Mouse (Mus musculus) cerebral cortex, adult 2 months (tissue): Measurements from ENCODE around the gene Cep112.

Experiments
- WGBS: fragments of 180-500 bp; shearing (Covaris S2); methylation state at CpG from one replicate; pipeline ENCODE4 v1.1.7; 2018; 5-methylcytosine and 5-hydroxymethylcytosine counted together

Cep112 gene

DNA sequence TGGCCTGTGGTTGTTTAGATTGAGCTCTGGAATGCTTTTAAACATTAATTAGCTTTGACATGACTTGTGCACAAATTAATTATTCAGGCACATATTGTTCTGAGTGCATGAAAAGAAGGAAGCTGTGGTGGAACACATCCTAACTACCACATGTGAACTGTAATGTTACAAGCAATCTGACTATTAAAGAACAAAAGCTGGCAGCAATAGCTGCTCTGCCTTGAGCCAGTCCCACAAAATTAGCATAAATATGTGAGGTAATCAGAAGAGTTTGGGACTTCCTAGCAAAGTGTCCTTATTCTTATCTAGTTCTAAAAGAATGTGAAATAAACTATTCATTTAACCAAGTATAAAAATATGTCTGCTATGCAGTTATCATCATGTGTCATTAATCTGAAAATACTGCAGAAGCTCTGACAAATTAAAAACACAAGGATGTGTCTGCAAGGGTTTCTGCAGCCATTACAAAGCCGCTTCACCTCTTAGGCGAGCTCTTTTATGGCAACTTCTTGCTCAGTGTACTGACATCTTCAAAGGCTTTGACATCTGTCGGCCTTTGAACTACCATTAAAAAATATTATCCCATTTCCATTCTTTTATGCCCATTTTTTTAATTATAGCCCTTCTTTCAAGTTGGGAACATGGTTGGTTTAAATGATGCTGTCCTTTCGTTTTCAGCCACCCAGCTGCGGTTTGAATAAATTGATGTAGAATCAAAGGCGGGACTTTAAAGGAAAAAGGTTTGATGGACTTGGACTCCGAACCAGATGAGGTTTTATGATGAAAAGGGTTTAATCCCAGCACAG lies 195.8 kb downstream of the Cep112 start:
- 81% methylated on average over 7 of the region's 7 CpGs for WGBS

DNA sequence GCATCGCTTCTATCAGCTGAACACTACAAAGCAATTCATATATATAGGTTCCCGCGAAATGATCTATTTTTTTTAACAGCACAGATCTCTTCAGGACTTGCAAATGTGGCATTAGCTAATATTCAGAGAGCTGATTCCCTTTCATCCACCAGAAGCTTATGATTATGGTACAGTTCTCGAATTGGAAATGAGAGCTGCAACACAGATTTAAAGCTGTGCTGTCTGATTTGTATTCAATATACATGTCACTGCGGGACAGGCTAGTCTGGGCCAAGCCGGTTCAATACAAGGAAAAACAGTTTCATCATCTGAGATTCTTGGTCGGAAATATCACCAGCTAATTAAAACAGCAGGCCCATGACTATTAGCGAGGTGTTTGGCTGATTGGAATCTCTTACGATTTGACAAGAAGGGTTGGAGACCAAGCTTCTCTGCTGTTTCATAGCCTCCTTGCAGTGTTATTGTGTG lies 196.5 kb downstream of the Cep112 start:
- 66% methylated on average over 9 of the region's 9 CpGs for WGBS

DNA sequence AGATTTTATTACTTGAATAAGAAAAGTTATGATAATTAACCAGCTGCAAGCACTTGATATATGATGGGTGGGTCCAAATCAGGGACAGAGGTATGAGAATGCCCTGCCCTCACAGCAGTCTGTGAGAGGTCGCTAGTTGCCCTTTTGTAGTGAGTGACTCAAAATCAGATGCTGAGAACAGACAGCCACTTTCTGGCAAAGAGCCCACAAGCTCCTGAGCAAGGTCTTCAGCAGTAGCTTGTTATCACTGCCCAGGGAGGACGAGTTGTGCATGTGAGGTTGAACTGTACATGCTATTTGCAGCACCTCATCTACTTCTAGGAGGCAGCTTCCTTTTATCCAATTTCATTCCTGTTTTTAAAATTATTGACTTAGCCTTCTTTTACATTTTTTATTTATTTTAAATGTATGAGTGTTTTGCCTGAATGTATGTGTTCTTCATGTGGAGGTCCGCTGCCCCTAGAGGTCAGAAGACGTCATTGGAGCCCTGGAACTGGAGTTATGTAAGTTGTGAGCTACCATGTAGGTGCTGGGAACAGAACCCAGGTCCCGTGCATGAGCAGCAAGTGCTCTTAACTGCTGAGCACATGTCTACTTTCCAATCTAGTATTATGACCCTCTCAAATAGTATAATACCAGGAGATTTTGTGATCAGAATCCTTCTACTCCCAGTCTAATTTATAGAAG lies 200.7 kb downstream of the Cep112 start:
- WGBS, result 88% methylated on average over 5 of the region's 5 CpGs

DNA sequence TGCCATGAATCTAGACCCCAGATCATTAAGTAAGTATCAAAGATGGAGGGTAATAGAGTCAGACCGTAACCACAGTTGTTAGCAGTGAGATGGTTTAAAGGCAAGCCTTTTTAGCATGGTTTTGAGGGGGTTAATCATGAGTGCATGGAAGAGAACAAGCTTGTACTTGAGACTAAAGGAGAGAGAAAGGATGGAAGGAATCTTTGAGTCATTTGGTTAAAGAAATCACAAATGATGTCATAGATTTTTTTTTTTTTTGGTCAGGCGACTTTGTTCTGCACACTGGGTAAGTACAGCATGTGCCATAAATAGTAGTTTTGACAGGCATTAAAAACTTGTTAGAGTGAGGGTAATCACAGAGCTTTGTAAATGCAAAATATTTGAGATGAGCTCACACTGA lies 212.8 kb downstream of the Cep112 start:
- 92% methylated on average over 2 of the region's 2 CpGs for WGBS

DNA sequence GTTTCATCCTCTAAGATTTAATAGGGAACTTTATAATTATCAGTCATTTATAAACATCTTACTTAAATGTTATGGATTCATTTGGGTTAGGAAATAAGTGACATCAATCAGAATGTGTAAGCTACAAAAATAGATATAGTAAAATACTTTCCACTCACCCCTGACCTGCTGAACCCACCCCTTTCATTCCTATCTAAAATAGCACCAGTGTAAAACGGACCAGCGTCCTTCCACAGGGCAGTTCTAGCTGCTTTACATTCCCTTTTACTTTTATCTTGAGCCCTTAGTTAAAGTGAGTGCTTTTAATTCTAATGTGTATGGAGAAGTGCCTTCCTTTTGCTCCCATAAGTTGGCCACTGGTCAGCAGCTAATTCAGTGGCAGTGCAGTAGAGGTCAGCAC lies 230.6 kb downstream of the Cep112 start:
- WGBS, result 94% methylated on average over 2 of the region's 2 CpGs

DNA sequence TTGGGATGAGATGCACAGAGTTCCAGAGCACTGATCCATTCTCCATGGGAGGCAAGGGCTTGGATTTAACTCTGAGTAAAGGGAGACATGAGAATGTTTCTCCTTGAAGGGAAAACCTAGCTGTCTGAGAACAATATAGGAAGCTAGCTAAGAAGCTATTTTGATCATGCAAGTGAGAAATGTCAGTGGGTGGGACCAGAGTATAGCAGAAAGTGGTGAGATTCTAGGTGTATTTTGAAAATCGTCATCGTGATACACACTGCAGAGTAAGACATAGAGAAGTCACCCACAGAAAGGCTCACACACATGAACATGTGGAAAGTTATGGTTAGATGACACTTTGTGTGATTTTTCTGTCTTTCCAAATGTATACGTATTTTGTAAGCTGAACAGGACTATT lies 257.0 kb downstream of the Cep112 start:
- 63% methylated on average over 3 of the region's 3 CpGs for WGBS

DNA sequence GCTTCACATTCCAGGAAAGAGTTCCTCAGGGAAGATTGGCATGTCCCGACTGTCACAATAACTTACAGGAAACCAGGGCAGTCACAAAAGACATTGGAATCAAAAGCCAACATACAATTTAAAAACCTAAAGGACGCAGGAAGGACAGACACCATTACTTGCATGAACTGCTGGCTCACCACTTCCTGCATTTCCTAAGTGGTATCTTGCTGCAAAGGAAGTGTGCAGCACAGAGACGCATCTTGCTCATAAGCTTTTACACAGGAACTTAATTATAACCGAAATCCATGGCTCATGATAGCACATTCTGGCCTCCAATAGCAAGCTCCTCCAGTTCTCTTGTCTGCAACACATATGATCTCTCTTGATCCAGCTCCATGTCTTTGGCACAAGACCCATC lies 271.6 kb downstream of the Cep112 start:
- WGBS, result 80% methylated on average over 4 of the region's 4 CpGs

DNA sequence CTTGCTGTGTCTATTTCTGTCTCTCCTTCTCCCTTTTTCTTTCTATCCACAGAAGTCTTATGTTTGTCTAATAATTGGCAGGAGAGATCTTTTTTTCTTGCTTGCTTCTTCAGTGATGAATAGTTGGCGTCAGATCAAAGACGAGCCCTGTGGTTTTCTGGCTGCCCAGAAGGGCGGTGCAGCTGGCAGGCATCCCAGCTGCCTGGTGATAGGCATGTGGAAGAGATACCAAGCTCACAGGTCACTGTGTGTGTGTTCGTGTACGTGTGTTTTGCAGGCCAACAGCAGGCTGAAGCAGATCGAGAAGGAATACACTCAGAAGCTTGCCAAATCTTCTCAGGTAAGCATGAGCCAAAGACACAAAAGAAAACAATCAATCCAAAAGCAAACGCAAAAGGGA lies 327.3 kb downstream of the Cep112 start:
- WGBS, result 50% methylated on average over 7 of the region's 7 CpGs

DNA sequence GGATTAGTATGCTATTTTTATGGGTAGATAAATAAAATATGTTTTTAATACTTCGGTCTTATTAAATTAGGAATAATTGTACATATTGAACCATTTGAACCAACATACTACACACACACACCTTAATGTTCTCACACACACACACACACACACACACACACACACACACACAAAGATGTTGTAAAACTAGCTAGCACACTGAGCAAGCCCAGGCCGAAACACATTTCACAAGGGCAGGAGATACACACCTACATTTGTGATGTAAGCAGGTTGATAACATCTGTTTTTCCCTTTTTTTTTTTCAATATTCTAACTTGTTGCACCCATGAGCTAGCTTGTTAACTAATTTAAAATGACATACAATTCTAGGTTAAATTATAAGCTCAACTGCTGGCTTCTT lies 327.8 kb downstream of the Cep112 start:
- 77% methylated on average over 2 of the region's 2 CpGs for WGBS

DNA sequence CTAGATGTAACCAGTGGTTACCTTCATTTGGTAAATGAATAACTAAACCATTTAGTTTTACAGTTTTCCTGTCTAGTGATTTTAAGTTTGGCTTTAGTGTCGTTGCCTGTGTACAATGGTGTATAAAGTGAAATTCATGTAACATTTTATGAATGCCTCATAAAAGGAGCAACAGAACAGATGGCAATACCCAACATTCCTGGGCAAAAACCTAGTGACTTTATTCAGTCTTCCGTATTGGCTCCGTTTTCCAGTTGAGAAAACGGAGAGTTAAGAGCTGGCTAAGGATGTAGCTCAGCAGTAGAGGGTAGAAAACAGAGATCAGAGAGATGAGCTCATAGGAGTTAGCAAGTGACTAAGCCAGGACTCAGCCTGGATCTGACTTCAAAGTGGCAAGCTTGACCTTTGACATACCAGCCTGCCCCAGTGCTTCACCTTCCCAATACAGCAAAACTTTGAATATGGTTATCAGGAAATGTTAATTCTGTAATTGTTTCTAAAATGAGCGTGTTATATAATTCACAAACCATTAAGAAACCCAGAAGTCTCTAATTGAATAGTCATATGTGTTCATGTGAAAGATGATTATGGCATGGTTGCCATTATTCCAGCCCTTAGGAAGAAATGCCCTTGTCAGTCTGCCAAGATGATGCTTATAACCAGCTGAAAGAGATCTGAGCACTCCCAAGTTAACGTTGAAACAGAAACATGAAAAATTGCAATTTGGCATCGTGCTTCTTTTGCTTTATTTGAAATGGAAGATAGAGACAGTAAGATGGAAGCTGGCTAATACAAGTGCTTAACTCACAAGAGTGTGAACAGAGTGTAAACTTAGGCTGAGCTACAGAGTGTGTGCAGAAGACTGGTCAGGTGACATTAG lies 328.6 kb downstream of the Cep112 start:
- 48% methylated on average over 7 of the region's 7 CpGs for WGBS

DNA sequence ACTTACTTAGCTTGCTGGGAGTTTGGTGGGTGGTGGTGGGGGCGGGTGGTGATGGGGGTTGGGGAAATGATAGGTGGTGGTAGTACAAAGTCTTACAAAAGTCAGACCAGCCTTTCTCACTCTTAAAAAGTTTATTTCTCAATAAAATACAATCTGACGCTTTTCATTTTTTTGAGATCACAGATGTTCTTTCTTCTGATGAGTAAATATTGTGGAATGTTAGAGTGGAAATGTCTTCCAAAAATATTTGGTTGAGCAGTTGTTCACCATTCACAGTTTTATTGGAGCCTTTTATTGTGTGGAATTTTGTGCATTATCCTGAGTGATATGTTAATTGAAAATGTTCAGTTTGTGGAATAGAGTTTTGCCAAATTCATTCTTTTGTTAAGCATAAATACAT lies 332.2 kb downstream of the Cep112 start:
- 67% methylated on average over 2 of the region's 2 CpGs for WGBS

DNA sequence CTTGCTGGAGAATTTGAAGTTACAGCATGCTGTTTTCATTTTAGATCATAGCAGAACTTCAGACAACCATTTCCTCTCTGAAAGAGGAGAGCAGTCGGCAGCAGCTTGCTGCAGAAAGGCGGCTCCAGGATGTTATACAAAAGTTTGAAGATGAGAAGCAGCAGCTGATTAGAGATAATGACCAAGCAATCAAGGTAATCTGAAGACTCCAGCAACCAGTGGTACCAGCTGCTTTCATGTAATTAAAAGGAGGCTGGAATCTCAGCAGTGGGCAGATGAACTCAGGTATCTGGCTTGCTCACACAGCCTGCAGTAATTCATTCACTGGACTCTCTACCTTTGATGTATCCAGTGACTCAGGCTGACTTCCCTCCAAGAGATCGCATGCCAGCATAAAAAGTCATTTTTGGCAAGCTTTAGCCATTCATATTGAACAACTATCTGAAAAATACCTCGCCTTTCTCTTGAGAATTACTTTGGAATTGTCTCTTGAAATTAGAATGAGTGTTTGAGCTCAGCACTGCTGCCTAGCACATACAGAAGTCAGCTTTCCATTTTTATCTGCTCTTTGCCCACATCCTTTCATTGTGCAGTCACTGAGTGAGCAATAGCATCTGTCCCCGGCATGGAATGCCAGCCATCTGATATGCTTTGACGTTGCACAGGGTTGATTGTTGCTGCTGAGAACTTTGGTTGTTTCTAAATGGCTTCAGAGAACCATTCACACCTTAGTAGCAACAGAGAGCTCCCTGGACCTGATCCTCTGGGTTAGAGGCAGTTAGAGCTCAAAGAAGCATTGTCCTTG lies 332.8 kb downstream of the Cep112 start:
- WGBS, result 24% methylated on average over 6 of the region's 6 CpGs

DNA sequence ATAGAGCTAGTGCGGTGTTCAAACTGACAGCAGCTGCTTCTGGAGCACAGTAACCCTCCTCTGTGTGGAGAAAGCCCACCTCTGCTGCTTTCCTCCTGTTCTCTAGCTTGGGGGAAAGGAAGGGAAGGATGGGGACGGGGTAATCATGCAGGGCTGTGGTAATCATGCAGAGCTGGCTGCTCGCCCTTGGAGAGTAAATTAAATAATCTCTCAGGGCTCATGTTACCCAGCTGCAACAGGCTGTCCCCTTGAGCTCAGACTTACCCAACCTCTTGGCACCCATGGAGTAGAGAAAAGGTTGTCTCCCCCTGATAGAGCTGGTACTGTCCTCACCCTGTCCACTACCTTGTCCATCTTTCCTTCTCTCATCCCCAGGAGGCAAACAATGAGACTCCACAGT lies 345.1 kb downstream of the Cep112 start:
- WGBS, result 85% methylated on average over 3 of the region's 3 CpGs

DNA sequence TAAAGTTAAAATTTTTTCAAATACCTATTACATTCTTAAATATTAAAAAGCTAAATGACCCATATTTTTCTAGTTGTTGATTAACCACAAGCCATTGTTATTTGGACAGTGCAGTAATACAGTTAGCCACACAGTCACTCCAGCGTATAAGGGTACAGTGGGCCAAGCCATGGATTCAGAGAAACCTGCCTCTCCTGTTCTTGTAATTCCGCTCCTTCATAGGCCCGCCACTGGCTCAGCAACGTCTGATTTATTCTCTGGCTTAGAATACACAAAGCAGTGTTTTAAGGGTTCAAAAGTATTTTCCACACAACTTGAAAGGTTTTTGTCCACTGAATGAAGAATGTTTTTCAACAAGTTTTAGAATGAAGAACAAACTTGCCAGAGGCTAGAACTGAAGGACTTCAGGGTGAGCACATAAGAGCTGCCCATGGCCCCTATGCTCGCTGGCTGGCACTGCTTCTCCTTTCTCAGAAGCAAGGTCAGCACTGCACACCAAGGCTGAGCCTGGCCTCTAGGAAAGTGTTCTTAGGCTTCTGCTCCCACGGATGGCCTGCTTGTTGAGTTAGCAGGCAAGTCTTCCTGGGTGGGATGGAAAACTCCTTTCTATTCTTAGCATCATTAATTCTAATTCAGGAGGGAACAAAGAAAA lies 349.2 kb downstream of the Cep112 start:
- 68% methylated on average over 6 of the region's 6 CpGs for WGBS

DNA sequence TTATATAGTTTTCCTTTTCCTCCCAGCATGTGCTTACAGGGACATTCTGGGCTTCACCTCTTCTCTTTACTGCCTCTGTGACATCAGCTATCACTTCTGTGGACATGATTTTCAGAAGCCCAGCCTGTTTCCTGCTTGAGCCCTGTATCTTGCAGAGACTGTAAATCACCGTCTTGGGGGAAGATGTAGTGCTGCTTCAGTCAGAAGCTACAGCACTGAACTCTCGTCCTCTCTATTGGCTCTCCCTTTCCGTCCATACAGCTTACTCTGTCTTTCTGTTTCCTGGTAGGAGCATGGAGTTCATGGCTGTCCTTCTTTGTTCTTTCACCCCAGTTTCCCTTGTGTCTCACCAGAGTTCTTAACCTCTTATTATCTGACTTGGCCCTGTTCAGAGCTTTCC lies 352.2 kb downstream of the Cep112 start:
- 75% methylated on average over 3 of the region's 3 CpGs for WGBS

DNA sequence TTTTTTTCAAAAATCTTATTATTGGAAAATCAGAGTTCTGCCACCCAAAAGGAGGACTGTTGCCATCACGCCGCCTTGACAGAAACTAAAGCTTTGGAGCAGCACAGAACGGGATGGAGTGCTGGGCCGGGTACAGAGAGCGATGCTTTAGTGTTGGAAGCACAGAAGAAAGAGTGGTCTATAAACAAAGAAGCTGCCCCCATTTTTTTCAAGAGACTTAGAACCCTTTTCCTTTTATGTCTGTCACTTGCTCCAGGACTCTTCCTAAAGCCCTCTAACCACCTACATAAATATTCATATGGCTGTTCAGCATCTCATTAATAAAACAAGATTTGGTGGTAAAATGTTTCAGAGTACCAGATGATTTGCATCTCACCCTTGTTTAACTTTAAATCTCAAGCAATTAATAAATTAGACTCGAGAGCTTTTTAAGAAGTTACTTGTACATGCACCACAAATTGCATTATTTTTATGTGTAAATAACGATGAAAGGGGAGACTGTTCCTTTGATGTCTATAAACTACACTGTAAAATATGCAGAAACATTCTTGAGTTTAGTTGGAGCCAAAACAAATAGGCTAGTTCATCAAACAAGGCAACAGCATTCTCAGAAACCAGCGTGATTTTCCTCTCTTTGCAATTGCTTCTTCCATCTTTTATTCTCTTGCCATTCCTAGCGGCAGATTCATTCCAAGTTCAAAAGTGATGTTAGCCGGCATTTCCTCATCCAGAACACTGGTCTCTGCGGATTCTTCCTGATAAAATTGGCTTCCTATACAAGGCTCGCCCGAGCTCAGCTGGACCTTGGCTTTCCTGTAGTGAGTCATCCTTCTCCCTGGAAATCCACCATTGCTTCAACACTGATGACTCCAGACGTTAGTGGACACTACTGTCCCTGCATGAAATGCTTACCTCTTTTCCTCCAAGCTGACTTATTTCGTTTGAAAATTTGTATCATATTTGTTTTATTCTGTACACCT lies 355.6 kb downstream of the Cep112 start:
- WGBS, result 59% methylated on average over 15 of the region's 15 CpGs

DNA sequence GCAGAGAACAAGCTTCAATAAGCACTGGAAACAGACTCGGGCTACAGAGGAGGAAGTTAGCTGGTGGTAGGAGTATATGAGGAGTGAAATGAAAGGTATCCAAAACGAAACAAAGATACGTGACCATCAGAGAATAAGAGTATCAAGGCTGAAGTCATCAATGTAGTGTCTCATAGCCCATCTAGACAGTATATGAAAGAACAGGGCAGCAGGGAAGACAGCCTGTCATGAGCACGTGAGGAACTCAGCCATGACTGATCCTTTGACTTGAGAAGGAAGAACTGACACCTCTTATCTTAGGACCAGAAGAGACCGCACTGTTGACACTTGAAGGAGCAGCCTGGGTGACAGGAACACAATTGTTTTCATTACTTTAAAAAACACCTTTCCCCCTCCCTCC lies 373.4 kb downstream of the Cep112 start:
- whole genome bisulfite sequencing, result 83% methylated on average over 5 of the region's 5 CpGs

DNA sequence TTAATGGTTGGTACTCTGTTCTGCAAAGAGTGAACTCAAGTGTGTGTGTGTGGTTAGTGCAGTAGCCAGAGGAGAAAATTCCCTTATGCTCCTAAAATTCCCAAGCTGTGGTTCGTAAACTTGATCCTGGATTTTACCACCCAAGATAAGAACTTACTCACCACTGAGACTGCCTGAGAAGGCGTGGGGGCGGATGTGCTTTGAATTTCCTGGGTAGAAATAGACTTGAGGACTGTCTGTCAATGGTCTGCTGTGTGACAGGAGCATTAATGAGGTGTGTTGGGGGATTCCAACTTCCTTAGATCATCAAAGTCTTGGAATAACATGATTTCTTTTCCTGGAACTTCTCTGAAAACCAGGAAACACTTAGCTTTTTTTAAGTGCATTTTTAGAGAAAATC lies 374.7 kb downstream of the Cep112 start:
- WGBS, result 55% methylated on average over 3 of the region's 3 CpGs

DNA sequence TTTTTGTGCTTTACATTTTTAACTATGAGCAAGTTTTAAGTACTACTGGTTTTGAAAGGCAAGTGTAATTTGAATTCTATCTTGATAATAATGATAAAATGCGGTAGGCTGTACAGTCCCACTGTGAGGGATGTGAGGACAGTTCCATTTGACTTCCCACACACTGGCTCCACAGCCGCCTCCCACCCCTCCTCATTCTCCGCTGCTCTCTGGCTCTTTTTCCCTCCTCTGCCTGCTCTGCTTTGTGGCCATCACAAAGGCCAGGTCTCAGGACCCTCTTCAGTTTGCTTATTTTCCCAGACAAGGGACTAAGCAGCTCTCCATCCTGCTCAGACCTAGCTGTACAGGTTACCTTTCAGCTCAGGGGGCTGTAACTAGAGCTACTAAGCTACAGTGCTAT lies 379.0 kb downstream of the Cep112 start:
- WGBS, result 84% methylated on average over 3 of the region's 3 CpGs

DNA sequence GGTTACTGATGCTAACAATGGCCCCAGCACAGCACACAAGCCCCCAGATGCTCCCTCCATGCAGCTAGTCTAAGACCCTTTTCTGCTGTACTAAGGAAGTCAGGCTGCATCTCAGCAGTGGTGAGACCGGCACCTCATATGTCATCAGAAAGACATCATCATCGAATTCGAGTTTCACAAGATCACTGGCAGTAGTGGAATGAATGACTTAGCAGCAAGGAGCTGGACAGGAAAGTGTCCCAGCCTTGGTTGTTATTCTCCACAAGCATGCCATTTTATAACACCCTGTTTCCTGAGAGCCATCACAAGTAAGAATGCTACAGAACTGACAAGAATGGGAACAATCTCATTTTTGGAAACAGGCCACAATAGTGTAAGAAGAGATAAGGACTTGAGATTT lies 381.0 kb downstream of the Cep112 start:
- 92% methylated on average over 3 of the region's 3 CpGs for WGBS
